Mouse (Mus musculus) fibroblast of lung, adult 2 months (primary cell): Measurements from ENCODE around the gene Bcorl1.

ENCODE experiments used
- DNase-seq: peaks from one replicate; pipeline ENCODE4 v3.0.0-alpha.2; 2011; ENCODE audit warnings: low read depth

Bcorl1 gene

GRCm38 (mm10) chrX:48341141-48341540 lies at the start of gene Bcorl1:
Gene Bcorl1 (plus strand): TSS chrX:48341358.
- no peak for DNase-seq

DNA sequence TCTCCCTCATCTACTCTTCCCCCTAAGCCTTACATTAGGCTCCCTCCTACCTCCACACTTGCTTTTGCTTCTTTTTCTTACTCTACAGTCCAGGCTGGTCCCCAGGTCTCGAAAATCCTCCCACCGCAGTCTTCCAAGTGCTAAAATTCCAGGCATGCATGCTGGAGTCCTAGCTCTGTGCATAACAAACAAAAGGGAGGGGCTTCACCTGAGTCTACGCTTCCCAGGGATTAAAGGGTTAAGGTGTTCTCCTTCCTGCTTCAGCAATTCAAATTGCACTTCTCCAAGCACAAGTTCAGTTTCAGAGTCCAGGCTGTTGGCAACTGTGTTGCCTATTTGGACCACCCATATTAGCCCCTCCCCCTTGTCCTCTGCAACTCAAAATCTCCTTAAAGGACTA lies 49.7 kb upstream of the Bcorl1 start:
- no peak for DNase-seq

- DNase-seq, result no peak
These were observed 35.8 kb upstream of the Bcorl1 start for GRCm38 (mm10) chrX:48305356-48305755.

- no peak for DNase-seq
These were observed 30.2 kb upstream of the Bcorl1 start for GRCm38 (mm10) chrX:48310706-48311517.

- no peak for DNase-seq
These were observed 29.4 kb upstream of the Bcorl1 start for GRCm38 (mm10) chrX:48311727-48312126.

DNA sequence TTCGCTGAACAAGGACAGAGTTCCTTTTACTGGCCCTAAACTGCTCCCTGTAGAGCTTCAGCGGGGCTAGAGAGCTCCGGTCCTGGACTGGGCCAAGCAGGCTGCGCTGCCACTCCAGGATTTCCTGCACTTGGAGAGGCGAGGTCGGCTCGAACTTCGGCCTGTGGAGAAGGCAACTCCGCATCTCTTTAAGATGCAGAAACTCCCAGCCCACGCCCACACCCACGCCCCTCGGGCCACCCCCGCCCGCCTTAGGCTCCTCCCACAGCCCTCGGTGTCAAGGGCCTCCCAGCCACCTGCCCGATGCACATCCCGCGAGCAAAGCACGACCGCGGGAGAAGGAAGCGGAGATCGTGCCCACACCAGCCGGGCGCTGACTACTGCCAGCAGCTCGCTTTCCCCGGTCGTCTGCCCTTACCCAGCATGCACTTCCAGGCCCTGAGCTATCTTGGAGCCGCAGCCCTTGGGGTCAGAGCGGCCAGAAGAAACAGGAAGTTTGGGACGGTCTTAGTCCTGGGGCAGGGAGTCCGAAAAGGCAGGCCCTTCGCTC lies 26.6 kb upstream of the Bcorl1 start:
- peak; percentile 36 for DNase-seq

DNA sequence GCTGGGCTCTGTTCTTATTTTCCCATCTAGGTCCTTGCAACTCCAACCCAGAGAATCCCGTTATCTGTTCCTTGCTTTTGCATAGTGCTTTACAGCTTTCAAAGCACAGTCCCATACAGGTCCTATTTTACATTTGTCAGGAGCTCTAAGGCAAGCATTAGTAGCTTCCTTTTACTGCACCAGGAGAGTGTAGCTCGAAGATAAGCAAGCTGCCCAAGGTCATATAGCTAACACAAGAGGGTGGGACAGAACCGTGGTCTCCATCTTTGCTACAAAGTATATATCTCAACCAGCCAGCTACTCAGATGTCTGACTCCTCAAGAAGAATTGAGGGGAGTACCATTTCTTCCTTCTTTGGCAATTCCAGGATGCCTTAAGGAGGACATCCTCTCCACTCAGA lies 23.7 kb upstream of the Bcorl1 start:
- no peak for DNase-seq

- DNase-seq, result no peak
These were observed 23.0 kb upstream of the Bcorl1 start for GRCm38 (mm10) chrX:48318194-48318593.

- no peak for DNase-seq
These were observed 613 bp upstream of the Bcorl1 start for GRCm38 (mm10) chrX:48340441-48341049.

DNA sequence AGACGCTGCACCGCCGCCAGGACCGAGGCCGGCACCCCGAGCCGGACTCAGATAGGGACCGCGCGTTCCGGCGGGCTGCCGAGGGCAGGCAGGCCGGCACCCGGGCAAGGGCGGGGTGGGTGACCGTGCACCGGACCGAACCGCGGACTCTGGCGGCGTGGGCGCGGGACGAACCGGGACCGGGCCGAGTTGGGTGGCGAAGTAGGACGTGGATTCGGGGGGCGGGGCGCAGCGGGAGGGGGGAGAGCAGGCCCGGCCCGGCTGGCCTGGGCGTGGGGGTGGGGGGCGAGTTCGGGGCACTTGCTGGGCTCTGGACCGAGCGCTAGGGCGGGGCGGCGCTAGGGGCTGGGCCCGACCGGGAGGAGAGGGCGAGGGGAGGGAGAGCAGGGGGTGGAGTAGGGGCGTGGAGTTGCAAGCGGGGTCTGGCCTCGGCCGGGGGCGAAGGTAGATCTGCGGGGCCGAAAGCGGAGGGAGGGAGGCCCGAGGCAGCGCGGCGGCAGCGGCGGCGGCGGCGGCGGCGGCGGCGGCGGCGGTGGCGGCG lies 533 bp downstream of the Bcorl1 start:
- DNase-seq, result no peak

DNA sequence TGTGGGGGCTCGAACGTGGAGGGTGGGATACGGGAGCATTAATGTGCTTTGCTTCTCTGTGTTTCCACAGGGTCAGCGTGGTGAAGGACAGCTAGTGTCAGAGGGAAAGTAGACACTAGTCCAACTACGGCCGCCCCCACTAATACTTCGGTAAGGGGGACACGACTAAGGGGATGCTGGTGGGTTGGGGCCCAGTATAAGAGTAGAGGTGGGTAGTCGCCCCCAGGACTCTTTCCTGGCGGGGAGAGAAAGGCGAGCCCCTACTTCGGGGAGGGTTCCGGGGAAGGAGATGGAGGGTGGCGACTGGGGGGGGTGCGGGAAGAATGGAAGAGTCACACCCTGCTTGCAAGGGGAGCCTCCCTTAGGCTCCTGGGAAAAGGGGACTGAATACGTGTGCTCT lies 1.6 kb downstream of the Bcorl1 start:
- DNase-seq, result no peak

GRCm38 (mm10) chrX:48343461-48343952 lies 2.3 kb downstream of the Bcorl1 start:
- DNase-seq, result peak; percentile 73

GRCm38 (mm10) chrX:48343966-48344642 lies 2.9 kb downstream of the Bcorl1 start:
- no peak for DNase-seq

DNA sequence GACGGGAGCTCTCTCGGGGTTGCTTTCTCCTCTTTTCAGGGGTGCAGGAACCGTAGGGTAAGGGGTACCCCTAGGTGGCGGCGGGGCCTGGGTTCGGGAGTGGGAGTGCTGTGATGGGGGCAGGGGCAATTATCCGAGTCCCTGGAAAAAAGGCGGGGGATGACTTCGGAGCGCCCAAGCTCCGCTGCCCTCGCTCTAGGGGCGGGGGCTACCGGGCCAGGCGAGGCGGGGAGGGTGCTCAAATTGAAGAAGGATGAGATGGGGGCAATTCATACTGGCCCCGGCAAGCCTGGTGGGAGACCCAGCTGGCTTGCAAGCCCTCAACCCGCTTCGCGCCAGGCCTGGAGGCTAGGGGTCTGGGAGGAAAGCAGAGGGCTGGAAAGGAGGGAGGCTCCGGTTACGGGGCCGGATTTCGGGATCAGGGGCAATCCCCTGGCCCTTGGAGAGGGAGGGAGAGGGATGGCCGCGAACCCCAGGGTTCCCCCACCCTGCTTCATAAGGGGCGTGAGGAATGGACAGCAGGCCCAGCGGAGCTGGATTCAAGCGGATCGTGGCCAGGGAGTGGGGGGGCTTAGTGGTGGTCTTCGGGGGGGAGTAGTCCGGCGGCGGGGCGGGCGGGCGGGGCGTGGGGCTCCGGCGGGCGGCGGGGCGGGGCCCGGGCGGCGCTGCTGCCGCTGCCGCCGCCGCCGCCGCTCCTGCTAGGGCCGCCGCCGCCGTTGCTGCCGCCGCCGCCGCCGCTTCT lies 3.7 kb downstream of the Bcorl1 start:
- no peak for DNase-seq

GRCm38 (mm10) chrX:48345385-48345932 lies 4.3 kb downstream of the Bcorl1 start:
- no peak for DNase-seq

GRCm38 (mm10) chrX:48355346-48355745 lies 14.2 kb downstream of the Bcorl1 start:
- DNase-seq, result no peak

- no peak for DNase-seq
These were observed 24.8 kb downstream of the Bcorl1 start for GRCm38 (mm10) chrX:48365836-48366577.

DNA sequence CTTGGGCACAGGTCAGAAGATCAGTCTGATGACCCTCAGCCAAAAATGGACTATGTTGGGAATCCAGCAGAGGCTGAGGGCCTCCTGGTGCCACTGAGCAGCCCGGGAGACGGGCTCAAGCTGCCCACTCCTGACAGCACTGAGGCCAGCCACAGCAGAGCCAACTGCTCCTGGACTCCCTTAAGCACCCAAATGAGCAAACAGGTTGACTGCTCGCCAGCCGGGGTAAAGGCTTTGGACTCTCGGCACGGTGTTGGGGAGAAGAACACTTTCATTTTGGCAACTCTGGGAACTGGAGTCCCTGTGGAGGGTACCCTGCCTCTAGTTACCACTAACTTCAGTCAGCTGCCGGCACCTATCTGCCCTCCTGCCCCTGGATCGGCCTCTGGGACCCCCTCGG lies 26.7 kb downstream of the Bcorl1 start:
- DNase-seq, result no peak

DNA sequence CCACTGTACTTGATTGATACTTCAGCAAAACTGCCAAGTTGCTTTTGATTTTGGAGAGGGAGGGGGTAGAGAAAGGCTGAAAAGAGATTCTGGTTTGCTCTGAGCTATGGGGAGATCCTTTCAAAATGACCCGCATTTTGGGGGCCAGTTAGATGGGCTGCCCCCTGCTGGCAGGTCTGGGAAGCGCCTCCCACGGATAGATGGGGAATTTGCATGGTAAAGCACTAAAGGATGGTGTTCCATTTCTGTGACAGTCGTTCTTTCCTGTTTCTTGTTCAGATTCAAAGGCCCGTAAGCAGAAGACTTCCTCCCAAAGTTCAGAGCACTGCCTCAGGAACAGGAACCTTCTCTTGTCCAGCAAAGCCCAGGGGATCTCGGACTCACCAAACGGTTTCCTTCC lies 42.5 kb downstream of the Bcorl1 start:
- peak; percentile 2 for DNase-seq

DNA sequence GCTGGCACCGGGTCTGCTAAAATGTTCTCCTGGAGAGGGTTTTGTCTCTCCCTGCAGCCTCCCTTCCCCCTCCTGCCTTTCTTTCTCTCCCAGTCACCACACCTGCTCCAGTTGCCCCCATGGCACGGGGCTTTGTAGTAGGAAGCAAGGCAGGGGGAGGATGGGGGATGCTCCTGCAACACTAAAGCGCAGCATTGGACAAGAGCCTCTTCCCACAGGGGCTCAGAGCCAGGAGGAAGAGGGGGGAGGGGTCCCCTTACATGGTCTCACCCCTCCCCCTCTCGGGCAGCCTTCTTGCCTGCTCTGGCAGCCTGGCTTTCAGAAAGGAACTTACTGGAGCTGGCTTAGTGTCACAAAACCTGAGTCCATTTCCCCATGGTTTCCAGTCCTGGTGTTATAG lies 44.8 kb downstream of the Bcorl1 start:
- no peak for DNase-seq

GRCm38 (mm10) chrX:48389380-48389779 lies 48.2 kb downstream of the Bcorl1 start:
- DNase-seq, result no peak
